Mouse (Mus musculus) hindbrain, embryonic 14.5 days (tissue): ENCODE results near the gene Btbd16. TPM values are rescaled to one million over a fixed set of nuclear protein-coding genes. Genes with fewer than 3 reads are reported as not detected.

Experiments used
- ATAC-seq: fragments of 200-750 bp; cut with Nextera tagmentation; 2 replicates; pipeline ENCODE4 v1.8.0; 2017; ENCODE audit warnings: moderate number of reproducible peaks, mild to moderate bottlenecking, moderate TSS enrichment, moderate library complexity; ENCODE audit not compliant: low FRiP score
- DNase-seq: peaks from one replicate; pipeline ENCODE4 v3.0.0-alpha.2; 2015; ENCODE audit warnings: low spot score
- H3K27ac ChIP-seq: fragments of 300-500 bp; sonication (generic); 2 replicates; pipeline ENCODE4 v1.5.1; 2014; ENCODE audit warnings: mild to moderate bottlenecking, moderate library complexity
- H3K27me3 ChIP-seq: fragments of 300-500 bp; sonication (generic); 2 replicates; pipeline ENCODE4 v1.6.1; 2014; ENCODE audit warnings: mild to moderate bottlenecking, low read length, mixed read lengths; ENCODE audit not compliant: control insufficient read depth, insufficient read depth
- H3K36me3 ChIP-seq: fragments of 300-500 bp; sonication (generic); replicated peaks from 2 replicates; pipeline ENCODE4 v1.6.1; 2014; ENCODE audit not compliant: control insufficient read depth, insufficient read depth
- H3K4me1 ChIP-seq: fragments of 300-500 bp; sonication (generic); replicated peaks from 2 replicates; pipeline ENCODE4 v1.6.1; 2014; ENCODE audit warnings: antibody characterized with exemption, low read length, mixed read lengths; ENCODE audit not compliant: control insufficient read depth, insufficient read depth
- H3K4me2 ChIP-seq: fragments of 300-500 bp; sonication (generic); replicated peaks from 2 replicates; pipeline ENCODE4 v1.6.1; 2014; ENCODE audit warnings: mild to moderate bottlenecking, moderate library complexity
- H3K4me3 ChIP-seq: fragments of 300-500 bp; sonication (generic); replicated peaks from 2 replicates; pipeline ENCODE4 v1.5.1; 2014; ENCODE audit warnings: mild to moderate bottlenecking, low read length
- H3K9ac ChIP-seq: fragments of 300-500 bp; sonication (generic); 2 replicates; pipeline ENCODE4 v1.6.1; 2014
- H3K9me3 ChIP-seq: fragments of 300-500 bp; sonication (generic); 2 replicates; pipeline ENCODE4 v1.6.1; 2016; ENCODE audit warnings: low read length; ENCODE audit not compliant: control insufficient read depth
- WGBS: fragments of 180-500 bp; shearing (Covaris S2); extraction: QIAGEN DNeasy Blood & Tissue Kit; methylation state at CpG from one replicate; pipeline ENCODE4 v1.1.7; 2014; 5-methylcytosine and 5-hydroxymethylcytosine counted together
- polyA plus RNA-seq: library from polyadenylated mRNA; unstranded; fragments of >200 nt; fragmentation: Nextera tagmentation; extraction: Ambion mirVana; gene quantifications from 2 replicates; pipeline ENCODE4 v1.2.1, GENCODE M21; 2014

The Btbd16 gene
- polyA plus RNA-seq, 1 experiment from 2014 or later: not detected

DNA sequence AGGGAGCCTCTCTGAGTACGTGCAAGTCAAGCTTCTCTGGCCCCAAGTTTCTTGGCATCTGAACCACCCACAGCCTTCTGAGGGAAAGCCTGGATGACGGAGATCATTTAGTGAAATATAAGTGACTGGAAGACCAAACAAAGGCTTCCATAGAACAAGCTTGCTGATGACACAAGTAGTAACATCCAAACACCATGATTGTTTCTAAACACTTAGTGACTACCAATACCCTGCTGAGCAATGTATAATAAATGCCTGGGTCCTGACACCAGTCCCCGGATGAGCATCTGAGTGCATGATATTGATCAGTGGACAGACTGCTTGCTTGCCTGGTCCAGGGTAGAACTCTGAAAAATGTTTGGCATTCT, 64.8 kb downstream of the Btbd16 start:
- ATAC-seq (no peak), DNase-seq (no peak)
- no peaks in the 10 kb centered on the region for H3K9me3 ChIP-seq
- WGBS: 39% methylated on average over 3 of the region's 3 CpGs
- H3K4me1 ChIP-seq: peaks cover 27% of the 10 kb centered on the region
- no peak overlapping the region for H3K9ac ChIP-seq
- H3K4me3 ChIP-seq: no peak overlapping the region
- peak overlapping the region; percentile 48; the same call in 1 of the 2 replicates for H3K27ac ChIP-seq
- H3K4me2 ChIP-seq: no peak overlapping the region
- H3K27me3 ChIP-seq: no peaks in the 10 kb centered on the region
- H3K36me3 ChIP-seq: no peaks in the 10 kb centered on the region

- WGBS: 83% methylated on average over 12 of the region's 12 CpGs
- no peak overlapping the region for H3K27ac ChIP-seq
- no peaks in the 10 kb centered on the region for H3K9me3 ChIP-seq
- H3K9ac ChIP-seq: no peak overlapping the region
- peaks cover 25% of the 10 kb centered on the region for H3K4me1 ChIP-seq
- H3K36me3 ChIP-seq: no peaks in the 10 kb centered on the region
- DNase-seq (no peak), ATAC-seq (no peak)
- no peak overlapping the region for H3K4me2 ChIP-seq
- no peaks in the 10 kb centered on the region for H3K27me3 ChIP-seq
- no peak overlapping the region for H3K4me3 ChIP-seq
Measured at GRCm38 (mm10) chr7:130839380-130840100, 65.7 kb downstream of the Btbd16 start.

GRCm38 (mm10) chr7:130847164-130847718, 73.4 kb downstream of the Btbd16 start:
- H3K36me3 ChIP-seq: no peaks in the 10 kb centered on the region
- H3K4me1 ChIP-seq: no peaks in the 10 kb centered on the region
- ATAC-seq: no peak
- DNase-seq: no peak
- no peak overlapping the region for H3K9ac ChIP-seq
- WGBS: 88% methylated on average over 17 of the region's 17 CpGs
- no peaks in the 10 kb centered on the region for H3K27me3 ChIP-seq
- H3K4me3 ChIP-seq: no peak overlapping the region
- no peak overlapping the region for H3K27ac ChIP-seq
- H3K4me2 ChIP-seq: no peak overlapping the region
- no peaks in the 10 kb centered on the region for H3K9me3 ChIP-seq

DNA sequence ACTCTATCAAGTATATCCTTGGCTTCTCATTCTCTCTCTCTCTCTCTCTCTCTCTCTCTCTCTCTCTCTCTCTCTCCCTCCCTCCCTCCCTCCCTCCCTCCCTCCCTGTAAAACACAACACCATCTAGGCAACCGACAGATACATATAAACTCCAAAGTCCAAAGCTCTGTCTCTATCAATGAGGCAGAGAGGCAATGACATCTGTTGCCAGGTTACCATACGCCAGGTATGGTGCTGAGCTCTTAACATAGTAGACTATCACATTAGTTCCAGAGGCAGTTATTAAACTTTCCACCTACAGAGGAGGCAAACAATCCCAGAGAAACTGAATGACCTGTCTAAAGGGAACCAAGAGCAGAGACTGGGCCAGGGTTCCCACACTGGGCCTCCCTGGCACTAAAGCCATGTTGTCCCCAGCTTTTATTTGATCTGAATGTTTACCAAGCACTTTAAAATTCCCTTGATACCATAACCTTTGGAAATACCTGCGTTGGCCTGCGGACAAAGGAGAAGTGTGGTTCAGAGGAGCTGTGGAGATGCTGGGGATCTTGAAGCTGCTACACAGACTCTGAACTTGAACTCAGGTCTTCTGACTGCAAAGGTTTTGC, 80.9 kb downstream of the Btbd16 start:
- H3K4me1 ChIP-seq: no peaks in the 10 kb centered on the region
- no peak overlapping the region for H3K4me2 ChIP-seq
- H3K4me3 ChIP-seq: no peak overlapping the region
- ATAC-seq (no peak), DNase-seq (no peak)
- H3K36me3 ChIP-seq: no peaks in the 10 kb centered on the region
- no peaks in the 10 kb centered on the region for H3K27me3 ChIP-seq
- no peak overlapping the region for H3K9ac ChIP-seq
- no peak overlapping the region for H3K27ac ChIP-seq
- 68% methylated on average over 4 of the region's 4 CpGs for WGBS
- H3K9me3 ChIP-seq: no peaks in the 10 kb centered on the region

GRCm38 (mm10) chr7:130855681-130856080, 81.8 kb downstream of the Btbd16 start:
- no peak overlapping the region for H3K4me3 ChIP-seq
- H3K27ac ChIP-seq: no peak overlapping the region
- ATAC-seq: no peak
- peaks cover 6% of the 10 kb centered on the region; the same call in 1 of the 2 replicates for H3K4me1 ChIP-seq
- no peaks in the 10 kb centered on the region for H3K9me3 ChIP-seq
- DNase-seq: no peak
- H3K36me3 ChIP-seq: no peaks in the 10 kb centered on the region
- no peak overlapping the region for H3K4me2 ChIP-seq
- H3K9ac ChIP-seq: no peak overlapping the region
- no peaks in the 10 kb centered on the region for H3K27me3 ChIP-seq
- 24% methylated on average over 3 of the region's 3 CpGs for WGBS

DNA sequence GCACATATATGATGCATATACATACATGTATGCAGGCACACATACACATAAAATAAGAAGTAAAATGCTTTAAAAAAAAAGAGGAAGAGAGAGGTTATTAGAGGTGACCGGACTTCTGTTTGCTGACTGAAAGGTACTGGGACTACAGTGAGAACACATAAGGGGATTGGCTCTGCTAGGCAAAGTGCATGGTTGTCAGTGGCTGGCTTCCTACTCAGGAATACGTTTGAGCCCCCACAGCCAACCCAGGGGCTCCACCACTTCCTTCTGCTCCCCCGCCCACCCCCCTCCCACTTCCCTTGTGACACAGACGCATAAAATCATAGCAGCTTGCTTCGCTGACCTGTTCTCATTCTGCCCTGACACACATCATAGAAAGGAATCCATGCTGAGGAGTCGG, 84.1 kb downstream of the Btbd16 start:
- H3K36me3 ChIP-seq: no peaks in the 10 kb centered on the region
- DNase-seq (no peak), ATAC-seq (no peak)
- no peak overlapping the region for H3K4me2 ChIP-seq
- 61% methylated on average over 6 of the region's 6 CpGs for WGBS
- H3K4me3 ChIP-seq: no peak overlapping the region
- peaks cover 16% of the 10 kb centered on the region for H3K4me1 ChIP-seq
- H3K27ac ChIP-seq: no peak overlapping the region
- H3K9me3 ChIP-seq: no peaks in the 10 kb centered on the region
- H3K27me3 ChIP-seq: no peaks in the 10 kb centered on the region
- no peak overlapping the region for H3K9ac ChIP-seq

- DNase-seq (no peak), ATAC-seq (no peak)
- Histone ChIP-seq H3K27ac (no peak overlapping the region), H3K4me3 (no peak overlapping the region), H3K4me2 (no peak overlapping the region), H3K36me3 (no peaks in the 10 kb centered on the region), H3K4me1 (peaks cover 16% of the 10 kb centered on the region), H3K9ac (no peak overlapping the region), H3K27me3 (no peaks in the 10 kb centered on the region), H3K9me3 (no peaks in the 10 kb centered on the region)
- 19% methylated on average over 4 of the region's 5 CpGs for WGBS
Measured at GRCm38 (mm10) chr7:130859926-130860325, 86.1 kb downstream of the Btbd16 start.

DNA sequence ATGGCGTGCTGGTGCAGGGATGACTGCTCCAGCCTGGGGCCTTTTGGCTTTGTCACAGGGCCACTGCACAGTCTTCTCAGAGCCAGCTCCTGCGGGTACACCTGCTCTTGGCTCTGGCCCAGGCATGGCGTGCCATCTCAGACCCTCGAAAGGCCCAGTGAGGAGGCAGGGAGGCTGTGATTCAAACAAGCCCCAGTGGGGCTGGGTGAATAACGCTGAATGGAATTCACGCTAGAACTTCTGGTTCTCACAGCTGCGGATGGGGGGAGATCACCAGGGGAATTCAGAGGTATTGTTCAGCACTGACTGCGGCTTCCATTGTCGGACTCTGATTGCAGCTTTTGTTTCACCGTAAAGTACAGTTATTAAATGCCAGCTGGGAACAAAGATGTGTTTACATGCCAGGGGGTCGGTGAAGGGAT, 86.9 kb downstream of the Btbd16 start:
- Histone ChIP-seq H3K4me3 (no peak overlapping the region), H3K9ac (peak overlapping the region; percentile 26; the same call in 1 of the 2 replicates), H3K27me3 (no peaks in the 10 kb centered on the region), H3K27ac (0 out of 2 replicates have a peak overlapping the region, but pooled peaks have one; percentile 45), H3K36me3 (no peaks in the 10 kb centered on the region), H3K4me2 (peak overlapping the region; percentile 13; the same call in 1 of the 2 replicates), H3K9me3 (no peaks in the 10 kb centered on the region), H3K4me1 (peaks cover 16% of the 10 kb centered on the region)
- DNase-seq: peak; percentile 44
- 9% methylated on average over 11 of the region's 11 CpGs for WGBS
- no peak for ATAC-seq

DNA sequence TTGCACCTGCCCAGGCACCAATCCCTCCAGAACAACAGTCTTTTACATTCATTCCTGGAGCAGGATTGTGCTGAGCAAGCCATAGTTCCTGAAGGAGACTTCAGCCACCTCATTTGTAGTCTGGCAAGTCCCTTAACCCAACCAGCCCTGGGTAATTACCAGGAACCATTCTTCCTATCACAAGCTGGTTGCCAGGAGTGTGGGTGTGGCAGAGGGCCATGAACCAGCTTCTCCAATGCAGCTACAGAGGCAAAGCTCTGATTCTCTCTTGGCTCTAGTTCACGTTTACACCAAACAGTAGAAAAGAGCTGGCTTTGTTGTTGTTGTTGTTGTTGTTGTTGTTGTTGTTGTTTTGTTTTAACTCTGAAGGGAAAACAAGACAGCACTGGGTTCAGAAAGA, 88.6 kb downstream of the Btbd16 start:
- 48% methylated on average over 1 of the region's 1 CpGs for WGBS
- Histone ChIP-seq H3K9me3 (no peaks in the 10 kb centered on the region), H3K36me3 (no peaks in the 10 kb centered on the region), H3K4me2 (no peak overlapping the region), H3K27me3 (no peaks in the 10 kb centered on the region), H3K27ac (no peak overlapping the region), H3K4me3 (no peak overlapping the region), H3K4me1 (peaks cover 25% of the 10 kb centered on the region), H3K9ac (no peak overlapping the region)
- no peak for ATAC-seq
- no peak for DNase-seq
